Mouse (Mus musculus) fat pad, adult 2 months (tissue): ENCODE results near the gene Plaa.
"Not testable (repeated sequence)": the region's sequence is repeated elsewhere in the genome, so short reads cannot be mapped to it uniquely, and the experiment has no call there.

Source experiments
- DNase-seq: peaks from one replicate; pipeline ENCODE4 v3.0.0-alpha.2; 2011; ENCODE audit warnings: low read depth, low spot score; ENCODE audit errors: extremely low read depth

Plaa gene

DNA sequence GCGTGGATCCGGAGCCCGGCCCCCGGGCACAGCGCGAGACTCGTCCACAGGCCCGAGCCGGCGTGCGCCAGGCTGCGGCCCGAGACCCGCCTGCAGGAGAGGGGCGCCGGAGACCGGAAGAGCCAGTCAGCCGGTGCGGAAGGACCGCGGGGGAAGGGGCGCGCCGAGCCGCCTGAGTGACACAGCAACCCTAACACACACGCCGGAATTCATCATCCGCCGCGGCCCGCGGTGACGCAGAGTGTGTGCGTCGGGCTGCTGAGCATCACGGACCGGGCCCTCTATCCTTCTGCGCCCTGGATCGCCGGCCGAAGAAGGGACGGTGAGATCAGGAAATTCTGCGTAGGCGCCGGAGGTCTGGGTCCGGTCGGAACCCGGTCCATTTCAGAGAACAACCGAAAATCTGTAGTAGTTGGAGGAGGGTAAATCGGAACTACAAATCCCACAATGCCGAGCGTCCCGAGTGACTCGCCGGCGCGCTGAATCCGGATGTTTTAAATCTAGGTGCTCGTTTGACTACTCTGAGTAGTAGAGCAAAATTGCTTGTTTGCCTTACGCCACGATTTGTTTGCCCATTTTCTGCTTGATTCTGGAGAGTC lies at the start of gene Plaa:
Gene Plaa (minus strand): TSS at position 214 of the 599 bp plus-strand sequence.
- DNase-seq: no peak

DNA sequence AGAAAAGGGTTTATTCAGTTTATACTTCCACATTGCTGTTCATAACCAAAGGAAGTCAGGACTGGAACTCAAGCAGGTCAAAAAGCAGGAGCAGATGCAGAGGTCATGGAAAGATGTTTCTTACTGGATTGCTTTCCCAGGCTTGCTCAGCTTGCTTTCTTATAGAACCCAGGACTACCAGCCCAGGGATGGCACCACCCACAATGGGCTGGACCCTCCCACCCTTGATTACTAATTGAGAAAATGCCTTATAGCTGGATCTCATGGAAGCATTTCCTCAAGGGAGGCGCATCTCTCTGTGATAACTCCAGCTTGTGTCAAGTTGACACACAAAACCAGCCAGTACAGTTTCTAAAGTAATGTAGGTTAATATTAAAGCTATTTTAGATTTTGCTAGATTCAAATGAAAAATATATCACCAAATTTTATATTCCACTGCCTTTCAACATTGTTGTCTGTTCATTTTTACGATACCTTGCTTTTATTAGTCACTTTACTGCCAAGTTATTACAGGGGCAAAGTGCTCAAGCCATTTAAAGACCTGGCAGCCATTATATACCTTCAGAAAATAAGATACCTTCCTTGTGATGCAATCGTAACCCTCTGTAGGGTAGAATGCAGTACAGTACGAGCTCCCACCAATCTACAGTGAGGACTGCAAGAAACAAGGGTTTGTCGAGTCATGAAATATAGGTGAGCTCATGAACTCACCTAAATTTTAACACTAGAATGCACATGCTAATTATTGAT lies 47.6 kb upstream of the Plaa start:
- not testable (repeated sequence) for DNase-seq

DNA sequence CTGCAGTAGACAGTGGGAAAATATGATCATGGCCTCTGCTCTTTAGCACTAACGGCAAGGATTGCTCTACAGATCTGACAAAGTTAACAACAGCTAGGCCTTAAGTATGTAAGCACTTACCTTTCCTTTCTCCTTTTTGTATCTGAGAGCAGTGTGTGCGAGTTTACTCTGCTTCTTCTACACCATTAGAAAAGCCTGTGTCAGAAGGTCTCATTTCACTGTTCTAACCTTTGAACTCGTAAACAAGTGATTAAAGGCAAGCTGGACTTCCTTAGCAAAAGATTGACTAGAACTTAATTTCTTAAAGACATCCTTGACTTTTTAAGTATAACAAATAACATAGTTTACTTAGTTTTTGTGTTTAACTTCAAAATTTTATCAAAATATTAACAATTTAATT lies 46.9 kb upstream of the Plaa start, which contains the start of gene Lrrc19:
Gene Lrrc19 (minus strand): TSS at position 225 of the 400 bp plus-strand sequence.
- DNase-seq: no peak

DNA sequence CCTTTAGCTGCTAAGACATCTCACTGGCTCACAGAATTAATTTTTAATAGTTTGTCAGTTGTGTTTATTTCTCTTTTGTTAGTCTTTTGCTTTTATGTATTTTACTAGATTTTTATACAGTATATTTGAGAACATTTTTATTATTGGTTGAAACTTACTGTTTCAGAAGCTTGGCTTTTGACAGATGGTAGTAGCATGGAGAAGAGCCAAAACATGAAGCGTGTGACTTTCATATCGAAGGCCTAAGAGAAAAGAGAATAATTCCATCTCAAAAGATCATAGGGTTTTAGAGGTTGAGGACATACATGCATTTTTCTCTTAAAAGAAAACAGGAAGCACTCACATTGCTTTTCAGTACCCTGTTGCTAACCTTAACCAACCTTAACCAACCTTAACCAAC lies 40.1 kb upstream of the Plaa start:
- no peak for DNase-seq

DNA sequence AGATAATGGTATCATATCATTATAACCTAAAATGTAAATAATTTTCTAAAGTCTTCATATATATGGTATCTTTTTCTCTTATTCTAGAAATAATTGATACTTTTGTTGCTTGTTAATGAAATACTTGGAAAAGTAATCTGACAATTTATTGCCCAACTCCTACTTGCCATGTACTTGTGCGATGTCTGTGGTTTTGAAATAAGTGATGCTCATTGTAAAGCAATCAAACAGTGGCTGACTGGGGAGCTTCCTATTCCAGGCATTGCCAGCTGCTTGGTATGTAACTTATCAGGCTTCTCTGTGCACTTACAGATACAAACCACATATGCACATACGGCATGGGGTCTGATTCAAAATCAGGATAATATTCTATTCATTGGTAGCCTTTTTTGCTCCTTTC lies 17.0 kb upstream of the Plaa start:
- DNase-seq: no peak

DNA sequence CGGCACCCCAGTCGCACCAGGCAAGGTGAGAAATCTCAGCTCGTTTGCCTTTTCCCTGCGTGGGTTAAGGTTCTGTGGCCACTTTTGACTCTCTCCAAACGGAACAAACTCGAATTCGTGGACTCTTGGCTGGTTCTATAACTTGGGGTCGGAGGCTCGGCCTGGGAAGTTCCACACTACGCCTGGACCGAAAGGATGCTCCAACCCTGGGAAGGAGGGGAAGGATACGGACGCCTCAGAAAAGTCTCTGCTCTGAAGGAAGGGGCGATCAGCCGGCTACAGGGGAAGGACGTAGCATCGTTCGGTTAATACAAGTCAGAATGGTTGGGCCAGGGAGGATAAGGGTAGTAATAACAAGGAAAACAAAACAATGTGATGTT lies 11.6 kb upstream of the Plaa start:
- DNase-seq: no peak

DNA sequence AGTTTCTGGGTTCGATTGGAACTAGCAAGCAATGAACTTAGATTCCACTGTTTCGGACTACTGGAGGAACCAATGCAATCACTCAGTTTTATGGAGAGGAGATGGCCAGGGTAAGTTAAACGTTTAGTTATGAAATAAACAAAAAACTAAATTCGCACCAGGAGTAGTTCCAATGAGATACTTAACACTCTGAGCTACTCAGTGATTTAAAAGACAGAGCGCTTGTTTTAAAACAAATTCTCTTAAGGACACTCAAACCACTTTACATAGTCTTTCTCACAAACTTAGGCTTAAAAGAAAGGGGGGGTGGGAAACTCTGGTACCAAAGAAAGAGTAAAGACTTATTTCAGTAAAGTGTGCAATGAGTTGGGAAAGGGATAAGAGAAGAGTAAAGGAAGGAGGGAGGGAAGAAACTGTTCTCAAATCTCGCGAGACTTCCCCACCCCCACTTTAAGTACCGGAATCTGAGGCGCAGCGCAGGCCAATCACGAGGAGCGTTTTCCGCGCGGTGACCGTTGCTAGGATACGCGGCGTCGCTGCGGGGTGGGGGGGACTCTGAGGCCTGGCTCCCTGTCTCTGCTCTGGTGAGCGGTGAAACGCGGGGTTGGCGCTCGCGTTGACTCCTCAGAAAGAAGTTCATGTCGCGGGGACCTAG lies 11.1 kb upstream of the Plaa start, which contains the start of gene Ift74:
Gene Ift74 (plus strand): TSS at position 520 of the 655 bp plus-strand sequence.
- DNase-seq: peak; percentile 71

DNA sequence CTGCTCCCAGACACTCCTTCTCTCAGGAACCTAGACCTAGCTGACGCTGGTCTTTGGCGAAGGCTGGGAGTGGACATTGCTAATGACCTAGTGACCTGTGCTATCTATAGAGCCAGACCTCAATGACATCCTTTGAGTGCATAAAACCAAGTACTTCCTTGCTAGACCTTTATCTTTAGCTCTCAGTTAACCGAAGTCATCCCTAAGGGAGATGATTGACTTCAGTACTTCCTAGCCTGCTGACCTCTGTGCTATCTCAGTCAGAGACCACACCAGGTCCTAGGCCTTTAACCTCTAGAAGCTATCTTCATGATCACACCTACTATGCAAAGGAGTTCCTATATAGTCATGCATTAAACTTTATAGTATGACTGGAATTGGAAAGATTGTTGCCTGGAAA lies 7.3 kb upstream of the Plaa start:
- DNase-seq: no peak

DNA sequence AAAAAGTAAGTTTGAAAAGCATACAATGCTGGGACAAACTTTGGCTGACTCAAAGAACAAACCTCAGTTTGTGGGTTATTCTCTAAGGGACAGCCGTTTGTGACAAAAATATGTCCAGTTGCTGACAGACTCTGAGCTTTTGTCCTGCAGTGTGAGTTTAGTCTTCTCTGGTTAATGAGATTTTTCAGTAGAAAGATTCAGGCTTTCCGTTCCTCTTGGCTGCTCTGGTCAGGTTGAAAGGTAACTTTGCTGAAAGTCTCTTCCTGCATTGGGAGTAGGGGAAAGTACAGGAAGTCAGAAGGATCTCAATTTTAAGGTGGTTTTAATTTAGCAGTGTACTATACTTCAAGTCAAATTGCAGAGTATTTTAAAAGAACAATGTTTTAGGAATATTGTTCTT lies 2.5 kb upstream of the Plaa start:
- DNase-seq: no peak

DNA sequence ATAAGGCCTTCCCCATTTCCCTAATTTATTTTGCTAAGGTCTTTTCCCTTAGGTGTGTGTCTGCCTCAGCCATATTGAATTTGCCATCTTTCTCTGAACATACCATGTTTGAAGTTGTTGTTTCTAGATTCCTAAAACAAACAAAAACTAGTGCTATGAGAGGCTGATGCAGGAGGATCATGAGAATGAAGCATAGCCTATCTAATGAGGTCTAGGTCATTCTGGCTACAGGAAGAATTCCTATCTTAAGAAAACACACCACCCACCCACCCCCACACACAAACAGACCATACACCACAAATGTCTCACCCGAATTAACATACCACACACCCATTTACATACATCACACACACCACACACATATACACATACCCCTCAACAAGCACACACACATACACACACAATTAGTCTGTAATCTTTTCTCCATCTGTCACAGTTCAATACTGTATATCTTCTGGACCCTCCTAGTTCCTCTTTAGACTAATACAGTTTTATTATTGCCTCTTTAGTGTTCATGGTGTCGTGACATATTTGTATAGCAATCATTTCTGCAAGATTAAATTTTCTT lies 1.5 kb upstream of the Plaa start:
- no peak for DNase-seq

DNA sequence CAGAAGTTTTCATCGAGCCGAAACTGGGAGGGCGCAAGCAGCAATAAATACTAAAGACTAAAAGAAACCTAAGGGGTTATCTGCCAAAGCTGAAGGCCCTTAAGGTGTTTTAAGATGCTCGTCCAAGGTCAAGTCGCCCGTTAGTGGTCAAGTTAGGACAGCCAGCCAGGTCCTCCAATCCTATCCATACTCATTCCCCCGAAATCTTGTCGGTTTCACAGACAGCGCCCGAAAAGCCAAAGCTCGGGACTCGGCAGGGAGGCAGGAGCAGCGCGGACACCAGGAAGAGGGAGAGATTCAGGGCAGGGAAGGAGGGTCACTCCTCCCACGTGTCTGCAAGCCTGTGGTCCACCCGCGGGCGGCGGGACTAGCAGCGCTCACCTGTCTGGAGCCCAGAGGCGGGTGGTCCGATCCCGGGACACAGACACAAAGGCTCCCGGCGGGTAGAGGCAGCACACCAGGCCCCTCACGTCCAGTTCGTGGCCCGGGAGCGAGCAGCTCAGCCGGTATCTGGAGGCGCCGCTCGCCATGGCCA lies 481 bp downstream of the Plaa start:
- DNase-seq: no peak

DNA sequence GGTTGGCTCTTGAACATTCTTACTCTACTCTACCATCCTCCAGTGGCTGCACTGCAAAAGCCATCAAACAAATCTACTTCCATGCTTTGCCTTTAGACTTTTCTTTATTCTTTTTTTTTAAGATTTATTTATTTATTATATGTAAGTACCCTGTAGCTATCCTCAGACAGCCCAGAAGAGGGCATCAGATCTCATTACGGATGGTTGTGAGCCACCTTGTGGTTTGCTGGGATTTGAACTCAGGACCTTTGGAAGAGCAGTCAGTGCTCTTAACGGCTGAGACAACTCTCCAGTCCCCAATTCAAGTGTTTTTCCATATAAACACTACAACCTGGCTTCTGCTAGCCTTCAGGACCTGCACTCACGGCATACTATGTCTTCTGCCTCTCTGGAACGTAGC lies 1.6 kb downstream of the Plaa start:
- no peak for DNase-seq

DNA sequence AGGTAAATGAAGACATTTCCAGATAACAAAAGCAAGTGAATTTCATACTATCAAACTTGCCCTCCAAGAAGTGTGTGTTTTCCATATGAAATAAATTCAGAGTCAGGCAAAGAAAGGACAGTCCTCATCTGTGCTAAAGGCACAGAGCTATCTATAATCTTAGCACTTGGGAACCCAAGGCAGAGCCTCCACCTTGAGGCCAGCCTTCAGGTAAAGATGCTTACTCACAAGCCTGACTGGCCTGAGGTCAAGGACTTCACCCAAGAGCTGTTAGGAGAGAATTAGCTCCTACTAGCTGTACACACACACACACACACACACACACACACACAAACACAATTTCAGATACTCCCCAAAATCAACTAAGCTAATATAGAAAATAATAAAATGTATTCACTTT lies 10.3 kb downstream of the Plaa start:
- no peak for DNase-seq

DNA sequence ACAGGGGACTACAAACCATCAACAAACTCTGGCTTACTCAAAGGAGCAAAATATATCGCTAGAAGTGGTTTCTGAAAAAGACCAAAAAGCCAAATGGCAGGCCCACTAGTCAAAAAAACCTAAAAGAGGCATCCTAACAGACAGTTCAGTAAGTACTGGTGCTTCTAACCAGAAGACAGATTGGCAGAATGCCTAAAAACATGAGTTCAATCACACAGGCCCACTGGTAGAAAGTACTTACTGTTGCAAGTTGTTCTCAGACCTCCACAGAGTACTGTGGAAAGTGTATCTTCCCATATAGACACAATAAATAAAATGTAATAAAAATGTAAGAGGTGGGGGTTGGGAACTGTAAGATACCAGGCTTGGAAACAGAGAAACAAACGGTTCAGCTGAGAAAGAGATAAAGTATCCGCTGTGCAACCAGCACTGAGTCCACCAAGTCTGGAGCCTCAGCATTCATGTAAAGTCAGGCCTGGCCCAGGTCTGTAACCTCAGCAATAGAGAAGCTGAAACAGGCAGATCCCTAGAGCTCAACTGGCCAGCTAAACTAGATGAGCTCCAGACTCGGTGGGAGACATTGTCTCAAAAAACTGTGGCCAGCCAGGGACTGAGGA lies 11.2 kb downstream of the Plaa start:
- no peak for DNase-seq

DNA sequence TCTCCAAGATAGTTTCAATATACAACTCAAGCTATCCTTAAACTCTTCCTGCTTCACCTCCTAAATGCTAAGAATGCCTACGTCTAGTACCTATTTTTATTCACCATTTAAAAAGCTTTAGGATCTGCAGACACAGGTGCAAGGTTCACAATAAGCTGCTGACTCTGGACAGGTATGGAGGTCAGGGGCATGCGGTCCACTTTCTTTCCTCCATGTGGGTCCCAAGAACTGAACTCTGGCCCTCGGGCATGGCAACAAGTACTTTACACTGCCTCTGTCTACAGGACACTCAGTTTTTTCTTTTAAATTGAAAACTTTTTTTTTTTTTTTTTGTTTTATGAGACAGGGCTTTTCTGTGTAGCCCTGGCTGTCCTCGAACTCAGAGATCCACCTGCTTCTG lies 30.4 kb downstream of the Plaa start:
- no peak for DNase-seq

DNA sequence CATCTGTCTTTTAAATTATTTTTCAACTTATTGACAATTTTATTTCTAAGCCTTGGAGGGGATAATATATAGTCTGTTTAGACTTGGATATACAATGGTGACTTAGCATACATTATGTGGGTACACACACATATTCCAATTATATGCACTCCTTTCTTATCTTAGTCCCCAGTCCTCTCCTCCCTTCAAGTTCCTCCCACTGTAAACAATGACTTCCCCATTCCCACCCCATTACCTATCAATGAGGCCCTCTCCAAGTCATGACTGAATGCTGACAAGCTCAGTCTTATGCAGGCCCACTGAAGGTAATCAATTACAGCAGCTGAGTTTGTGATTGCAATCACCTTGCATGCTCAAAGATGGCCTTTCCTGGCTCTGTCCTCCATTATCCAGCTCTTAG lies 38.7 kb downstream of the Plaa start:
- no peak for DNase-seq

DNA sequence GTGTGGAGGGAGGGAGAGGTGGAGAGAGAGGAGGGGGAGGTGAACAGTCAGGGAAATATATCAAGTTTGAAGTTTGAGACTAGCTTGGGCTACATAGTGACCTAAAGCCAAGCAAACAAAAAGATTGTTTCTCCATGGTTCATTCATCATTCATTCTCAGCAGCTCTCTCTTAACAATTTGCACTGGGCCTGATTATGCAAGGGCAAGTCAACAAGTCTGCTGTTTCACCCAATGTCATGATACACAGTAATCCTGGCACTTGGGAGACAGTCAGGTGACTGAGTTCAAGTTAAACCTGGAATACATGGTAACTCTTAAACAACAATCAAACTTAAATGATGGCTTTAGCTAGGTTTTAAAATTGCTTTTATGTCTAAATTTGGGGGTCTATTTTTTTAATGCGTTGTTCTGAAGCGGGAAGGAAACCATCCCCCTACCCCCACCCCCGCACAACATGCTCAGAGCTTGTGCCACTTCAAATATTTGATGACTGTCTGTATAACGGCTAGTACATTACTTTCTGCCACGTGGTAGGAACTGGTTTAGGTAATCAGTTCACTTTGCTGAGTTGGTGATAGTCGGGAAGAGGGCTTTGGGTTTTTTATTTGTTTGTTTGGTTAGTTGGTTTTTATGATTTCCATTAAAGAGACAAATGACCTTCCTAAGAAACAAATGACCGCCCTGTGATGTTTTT lies 40.9 kb downstream of the Plaa start:
- no peak for DNase-seq

DNA sequence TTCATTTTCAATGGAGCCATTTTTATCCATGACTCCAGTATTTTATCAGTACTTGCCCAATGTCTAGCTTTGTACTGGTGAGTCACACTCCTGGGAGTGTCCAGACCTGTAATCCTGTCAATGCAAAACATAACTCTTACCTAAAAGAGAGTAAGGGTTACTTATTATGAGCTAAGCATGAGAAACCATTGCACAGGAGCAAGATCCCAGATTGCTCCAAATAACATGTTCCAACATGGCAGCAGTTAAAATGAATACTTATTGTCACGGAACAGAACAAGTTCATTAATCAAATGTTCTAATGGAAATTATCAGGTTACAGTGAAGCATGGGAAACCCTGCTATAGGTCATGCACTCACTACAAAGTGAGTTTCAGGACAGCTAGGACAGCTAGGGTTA lies 42.7 kb downstream of the Plaa start:
- peak; percentile 85 for DNase-seq

DNA sequence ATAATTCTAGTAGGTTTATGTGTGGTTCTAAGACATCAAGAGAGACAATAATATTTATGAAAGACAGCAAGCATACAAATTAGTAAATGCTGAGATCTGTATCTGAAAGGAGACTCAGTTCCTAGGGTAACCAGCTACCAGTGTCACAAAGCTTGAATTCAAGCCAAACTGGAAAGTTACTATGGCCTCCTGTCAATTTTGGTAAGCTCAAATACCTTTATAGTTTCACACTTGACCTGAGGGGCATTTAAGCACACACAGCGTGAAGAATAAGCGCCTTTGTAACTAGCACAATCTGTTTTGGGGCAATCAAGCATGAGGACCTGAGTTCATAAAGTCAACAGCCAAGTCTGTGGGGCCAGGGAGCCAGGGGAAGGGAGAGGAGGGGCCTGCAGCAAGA lies 43.8 kb downstream of the Plaa start:
- peak; percentile 54 for DNase-seq

DNA sequence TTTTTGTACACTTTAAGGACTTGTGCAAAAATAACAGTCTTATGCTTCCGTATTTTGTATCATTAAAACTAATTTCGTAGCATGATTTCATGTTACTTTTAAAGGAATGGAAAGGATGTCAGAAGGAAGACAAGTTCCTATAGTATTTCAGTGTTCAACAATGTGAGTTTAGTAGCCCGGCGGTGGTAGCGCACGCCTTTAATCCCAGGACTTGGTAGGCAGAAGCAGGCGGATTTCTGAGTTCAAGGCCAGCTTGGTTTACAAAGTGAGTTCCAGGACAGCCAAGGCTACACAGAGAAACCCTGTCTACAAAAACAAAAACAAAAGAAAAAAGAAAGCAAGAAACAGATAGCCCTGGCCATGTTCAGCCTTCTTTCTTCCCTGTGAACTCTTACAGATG lies 45.9 kb downstream of the Plaa start:
- DNase-seq: no peak
